Mouse (Mus musculus): ENCODE measurements around the gene Slc25a33.

DNA sequence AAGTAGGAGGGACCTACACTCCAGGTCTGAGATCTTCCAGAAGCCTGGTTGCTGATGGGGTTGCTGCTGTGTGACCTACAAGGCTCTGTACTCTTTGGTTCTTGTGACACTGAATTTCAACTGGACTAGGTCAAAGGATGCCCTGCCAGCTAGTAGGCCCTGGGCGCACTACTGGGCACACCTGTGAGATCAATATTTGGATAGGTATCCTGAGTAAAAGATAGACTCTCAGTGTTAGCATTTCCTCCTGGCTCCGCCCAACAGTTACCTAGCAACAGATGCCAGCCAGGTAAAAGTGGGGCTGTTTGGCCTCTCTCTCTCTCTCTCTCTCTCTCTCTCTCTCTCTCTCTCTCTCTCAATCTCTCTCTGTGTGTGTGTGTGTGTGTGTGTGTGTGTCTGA, 16.9 kb upstream of the Slc25a33 start:
- no peak for TF ChIP-seq POLR2A (IDR thresholded peaks at IDR 0.05; ENCODE audit: control insufficient read depth, extremely low read depth, insufficient read depth, low read length, poor library complexity)
- no peak for TF ChIP-seq CTCF (IDR thresholded peaks at IDR 0.05; ENCODE audit: borderline replicate concordance, control insufficient read depth, extremely low read depth, insufficient read depth, low read length, poor library complexity)

Data from thymus, adult 2 months (tissue).